Mouse (Mus musculus): ENCODE data around the gene Pdlim7.

DNA sequence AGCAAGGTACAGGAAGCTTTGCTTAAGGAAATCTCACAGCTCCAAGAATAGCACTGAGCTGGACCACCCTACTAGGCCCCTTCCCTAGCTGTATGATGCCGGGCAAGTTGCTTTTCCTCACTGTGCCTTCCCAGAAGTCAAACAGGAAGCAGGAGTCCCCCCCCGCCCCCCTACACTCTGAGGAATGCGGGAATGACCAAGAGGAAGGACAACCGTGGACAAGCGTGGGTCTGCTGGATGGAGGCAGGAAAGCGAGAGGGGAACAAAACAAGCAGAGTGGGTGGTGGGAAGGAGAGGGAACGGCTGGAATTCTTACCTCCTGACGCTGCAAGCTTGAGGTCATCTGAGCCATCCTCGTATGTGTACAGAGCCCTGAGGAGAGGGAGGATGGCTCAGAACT lies 30.4 kb downstream of the Pdlim7 start:
- TF ChIP-seq POLR2A (IDR thresholded peaks at IDR 0.05; ENCODE audit: low read depth, low read length) (no peak), CTCF (IDR thresholded peaks at IDR 0.05; ENCODE audit: extremely low read depth, insufficient read length, insufficient replicate concordance, low read depth, low read length) (no peak)
